Mouse (Mus musculus) layer of hippocampus, adult 2 months (tissue): Measurements from ENCODE around the gene Selenoo. TPM values are rescaled to one million over a fixed set of nuclear protein-coding genes. Genes with fewer than 3 reads are reported as not detected.

ENCODE experiments used
- DNase-seq, 2 experiments: peaks; one replicate each; pipeline ENCODE4 v3.0.0; 2022; ENCODE audit warnings: low spot score in 2 of 2
- H3K27ac ChIP-seq: fragments of 200-600 bp; 2 replicates; pipeline ENCODE4 v1.8.1; 2022
- H3K4me3 ChIP-seq: fragments of 200-600 bp; 2 replicates; pipeline ENCODE4 v1.8.1; 2022; ENCODE audit warnings: mild to moderate bottlenecking
- CTCF ChIP-seq: fragments of 200-600 bp; conservative IDR thresholded peaks from 2 replicates; pipeline ENCODE4 v1.8.1; 2022; ENCODE audit warnings: antibody characterized with exemption, mild to moderate bottlenecking, moderate library complexity
- total RNA-seq, 2 experiments: library from RNA; stranded (reverse); gene quantifications; 2 replicates each; pipeline ENCODE4 v1.2.3; 2021

Gene Selenoo
- total RNA-seq, 2 experiments from 2014 or later, result 21.2 to 22.0 TPM

GRCm38 (mm10) chr15:89063536-89063935 lies 25.3 kb upstream of the Selenoo start:
- peak; percentile 84 to 90 for DNase-seq
- peak overlapping the region; percentile 41; the same call in 1 of the 2 replicates for H3K4me3 ChIP-seq
- H3K27ac ChIP-seq, result peak overlapping the region; percentile 81
- TF ChIP-seq CTCF, result no peak

- no peak for TF ChIP-seq CTCF
- DNase-seq, result no peak
- Histone ChIP-seq H3K4me3 (no peak overlapping the region), H3K27ac (no peak overlapping the region; the same call in 1 of the 2 replicates)
Observed at GRCm38 (mm10) chr15:89064891-89065290, 24.0 kb upstream of the Selenoo start.

- Histone ChIP-seq H3K27ac (no peak overlapping the region), H3K4me3 (no peak overlapping the region)
- DNase-seq, result no peak
- TF ChIP-seq CTCF, result no peak
Observed at GRCm38 (mm10) chr15:89067609-89068008, 21.3 kb upstream of the Selenoo start.

GRCm38 (mm10) chr15:89068226-89068625 lies 20.7 kb upstream of the Selenoo start:
- TF ChIP-seq CTCF, result no peak
- Histone ChIP-seq H3K27ac (peak overlapping the region; percentile 48; the same call in 1 of the 2 replicates), H3K4me3 (no peak overlapping the region)
- no peak for DNase-seq

GRCm38 (mm10) chr15:89069336-89069840 lies 19.5 kb upstream of the Selenoo start:
- DNase-seq, result peak in 1 of 2 experiments; percentile 52
- Histone ChIP-seq H3K27ac (peak overlapping the region; percentile 80), H3K4me3 (0 out of 2 replicates have a peak overlapping the region, but pooled peaks have one; percentile 4)
- no peak for TF ChIP-seq CTCF

GRCm38 (mm10) chr15:89070606-89071005 lies 18.3 kb upstream of the Selenoo start:
- DNase-seq, result peak in 1 of 2 experiments; percentile 50
- no peak for TF ChIP-seq CTCF
- peak overlapping the region; percentile 80 for H3K27ac ChIP-seq
- H3K4me3 ChIP-seq, result no peak overlapping the region

- Histone ChIP-seq H3K27ac (peak overlapping the region; percentile 94), H3K4me3 (no peak overlapping the region)
- no peak for TF ChIP-seq CTCF
- no peak for DNase-seq
Observed at GRCm38 (mm10) chr15:89073993-89074603, 14.8 kb upstream of the Selenoo start.

- DNase-seq, result no peak
Observed at GRCm38 (mm10) chr15:89074613-89075477, 14.0 kb upstream of the Selenoo start, which contains the start of gene Trabd. Gene Trabd (plus strand): TSS chr15:89075124.

GRCm38 (mm10) chr15:89075478-89076147 lies 13.3 kb upstream of the Selenoo start:
- TF ChIP-seq CTCF, result peak; percentile 43

More at GRCm38 (mm10) chr15:89074613-89075477, 14.0 kb upstream of the Selenoo start, which contains the start of gene Trabd:
- Histone ChIP-seq H3K4me3 (peak within 1 kb of the TSS; percentile 81), H3K27ac (peak within 1 kb of the TSS; percentile 94)
- TF ChIP-seq CTCF, result no peak

GRCm38 (mm10) chr15:89076156-89076731 lies 12.6 kb upstream of the Selenoo start:
- peak overlapping the region; percentile 81 for H3K4me3 ChIP-seq
- peak overlapping the region; percentile 90 for H3K27ac ChIP-seq
- DNase-seq, result no peak
- no peak for TF ChIP-seq CTCF

More at GRCm38 (mm10) chr15:89075478-89076147, 13.3 kb upstream of the Selenoo start:
- DNase-seq, result peak; percentile 82 to 83
- Histone ChIP-seq H3K27ac (peak overlapping the region; percentile 94), H3K4me3 (peak overlapping the region; percentile 81)

GRCm38 (mm10) chr15:89078208-89078836 lies 10.6 kb upstream of the Selenoo start:
- peak overlapping the region; percentile 81; the same call in 1 of the 2 replicates for H3K4me3 ChIP-seq
- TF ChIP-seq CTCF, result no peak
- no peak for DNase-seq
- H3K27ac ChIP-seq, result peak overlapping the region; percentile 90; the same call in 1 of the 2 replicates

GRCm38 (mm10) chr15:89083906-89084305 lies 5.0 kb upstream of the Selenoo start:
- TF ChIP-seq CTCF, result no peak
- H3K4me3 ChIP-seq, result no peak overlapping the region

More at GRCm38 (mm10) chr15:89083906-89084305, 5.0 kb upstream of the Selenoo start:
- H3K27ac ChIP-seq, result no peak overlapping the region
- no peak for DNase-seq
